Mouse (Mus musculus): ENCODE results near the gene Fbxw7. TPM values are rescaled to one million over a fixed set of nuclear protein-coding genes. Genes with fewer than 3 reads are reported as not detected.

The Fbxw7 gene
- polyA plus RNA-seq, 1 experiment = 34.4 TPM

- Histone ChIP-seq H3K27ac (ENCODE audit: insufficient read depth, low read length) (no peak overlapping the region), H3K9me3 (replicated peaks; ENCODE audit: control insufficient read depth, insufficient read depth, low read length, poor library complexity, severe bottlenecking) (no peaks in the 10 kb centered on the region), H3K36me3 (ENCODE audit: control insufficient read depth, insufficient read depth, low read length, poor library complexity, severe bottlenecking) (peaks cover 2% of the 10 kb centered on the region; the same call in 1 of the 2 replicates), H3K27me3 (ENCODE audit: control insufficient read depth, insufficient read depth, low read length, poor library complexity, severe bottlenecking) (no peaks in the 10 kb centered on the region), H3K4me1 (ENCODE audit: control insufficient read depth, insufficient read depth, low read length) (peaks cover 2% of the 10 kb centered on the region), H3K9ac (ENCODE audit: low read depth, poor library complexity, severe bottlenecking) (no peak overlapping the region), H3K4me3 (ENCODE audit: low read depth, low read length) (no peak overlapping the region)
- no peak for TF ChIP-seq EP300 (IDR thresholded peaks at IDR 0.05; ENCODE audit: insufficient read depth, low read depth, low read length)
- TF ChIP-seq CTCF (IDR thresholded peaks at IDR 0.05; ENCODE audit: low read depth, low read length) = no peak
- no peak for TF ChIP-seq POLR2A (IDR thresholded peaks at IDR 0.05; ENCODE audit: insufficient read depth, low read length)
These were observed 1.9 kb downstream of the Fbxw7 start for GRCm38 (mm10) chr3:84816951-84817350.

- no peaks in the 10 kb centered on the region for H3K9me3 ChIP-seq (replicated peaks; ENCODE audit: control insufficient read depth, insufficient read depth, low read length, poor library complexity, severe bottlenecking)
- TF ChIP-seq EP300 (IDR thresholded peaks at IDR 0.05; ENCODE audit: insufficient read depth, low read depth, low read length) (no peak), POLR2A (IDR thresholded peaks at IDR 0.05; ENCODE audit: insufficient read depth, low read length) (no peak), CTCF (IDR thresholded peaks at IDR 0.05; ENCODE audit: low read depth, low read length) (no peak)
- no peak overlapping the region for H3K27ac ChIP-seq (ENCODE audit: insufficient read depth, low read length)
- no peaks in the 10 kb centered on the region for H3K27me3 ChIP-seq (ENCODE audit: control insufficient read depth, insufficient read depth, low read length, poor library complexity, severe bottlenecking)
- H3K4me1 ChIP-seq (ENCODE audit: control insufficient read depth, insufficient read depth, low read length) = no peaks in the 10 kb centered on the region
- no peak overlapping the region for H3K4me3 ChIP-seq (ENCODE audit: low read depth, low read length)
- peaks cover 4% of the 10 kb centered on the region; the same call in 1 of the 2 replicates for H3K36me3 ChIP-seq (ENCODE audit: control insufficient read depth, insufficient read depth, low read length, poor library complexity, severe bottlenecking)
- H3K9ac ChIP-seq (ENCODE audit: low read depth, poor library complexity, severe bottlenecking) = no peak overlapping the region
These were observed 5.7 kb downstream of the Fbxw7 start for GRCm38 (mm10) chr3:84820654-84821201.

- H3K4me3 ChIP-seq (ENCODE audit: low read depth, low read length) = no peak overlapping the region
- H3K9me3 ChIP-seq (replicated peaks; ENCODE audit: control insufficient read depth, insufficient read depth, low read length, poor library complexity, severe bottlenecking) = no peaks in the 10 kb centered on the region
- H3K27ac ChIP-seq (ENCODE audit: insufficient read depth, low read length) = no peak overlapping the region
- H3K9ac ChIP-seq (ENCODE audit: low read depth, poor library complexity, severe bottlenecking) = no peak overlapping the region
- 0 out of 2 replicates have a peak, but pooled peaks cover 2% of the 10 kb centered on the region for H3K36me3 ChIP-seq (ENCODE audit: control insufficient read depth, insufficient read depth, low read length, poor library complexity, severe bottlenecking)
- H3K27me3 ChIP-seq (ENCODE audit: control insufficient read depth, insufficient read depth, low read length, poor library complexity, severe bottlenecking) = no peaks in the 10 kb centered on the region
- no peak for TF ChIP-seq CTCF (IDR thresholded peaks at IDR 0.05; ENCODE audit: low read depth, low read length)
- TF ChIP-seq EP300 (IDR thresholded peaks at IDR 0.05; ENCODE audit: insufficient read depth, low read depth, low read length) = no peak
- TF ChIP-seq POLR2A (IDR thresholded peaks at IDR 0.05; ENCODE audit: insufficient read depth, low read length) = no peak
- H3K4me1 ChIP-seq (ENCODE audit: control insufficient read depth, insufficient read depth, low read length) = no peaks in the 10 kb centered on the region
These were observed 10.9 kb downstream of the Fbxw7 start for GRCm38 (mm10) chr3:84825990-84826389.

GRCm38 (mm10) chr3:84826405-84826804, 11.3 kb downstream of the Fbxw7 start:
- Histone ChIP-seq H3K27ac (ENCODE audit: insufficient read depth, low read length) (peak overlapping the region; percentile 54; the same call in 1 of the 2 replicates), H3K36me3 (ENCODE audit: control insufficient read depth, insufficient read depth, low read length, poor library complexity, severe bottlenecking) (0 out of 2 replicates have a peak, but pooled peaks cover 2% of the 10 kb centered on the region), H3K9me3 (replicated peaks; ENCODE audit: control insufficient read depth, insufficient read depth, low read length, poor library complexity, severe bottlenecking) (no peaks in the 10 kb centered on the region), H3K27me3 (ENCODE audit: control insufficient read depth, insufficient read depth, low read length, poor library complexity, severe bottlenecking) (no peaks in the 10 kb centered on the region), H3K4me1 (ENCODE audit: control insufficient read depth, insufficient read depth, low read length) (no peaks in the 10 kb centered on the region), H3K4me3 (ENCODE audit: low read depth, low read length) (no peak overlapping the region), H3K9ac (ENCODE audit: low read depth, poor library complexity, severe bottlenecking) (no peak overlapping the region)
- no peak for TF ChIP-seq EP300 (IDR thresholded peaks at IDR 0.05; ENCODE audit: insufficient read depth, low read depth, low read length)
- TF ChIP-seq CTCF (IDR thresholded peaks at IDR 0.05; ENCODE audit: low read depth, low read length) = no peak
- no peak for TF ChIP-seq POLR2A (IDR thresholded peaks at IDR 0.05; ENCODE audit: insufficient read depth, low read length)

GRCm38 (mm10) chr3:84826938-84827337, 11.9 kb downstream of the Fbxw7 start:
- TF ChIP-seq EP300 (IDR thresholded peaks at IDR 0.05; ENCODE audit: insufficient read depth, low read depth, low read length) = peak; percentile 66; the same call in 1 of the 2 replicates
- no peak for TF ChIP-seq POLR2A (IDR thresholded peaks at IDR 0.05; ENCODE audit: insufficient read depth, low read length)

GRCm38 (mm10) chr3:84827617-84828016, 12.5 kb downstream of the Fbxw7 start:
- Histone ChIP-seq H3K27ac (ENCODE audit: insufficient read depth, low read length) (no peak overlapping the region), H3K4me1 (ENCODE audit: control insufficient read depth, insufficient read depth, low read length) (no peaks in the 10 kb centered on the region), H3K4me3 (ENCODE audit: low read depth, low read length) (no peak overlapping the region), H3K9ac (ENCODE audit: low read depth, poor library complexity, severe bottlenecking) (no peak overlapping the region), H3K27me3 (ENCODE audit: control insufficient read depth, insufficient read depth, low read length, poor library complexity, severe bottlenecking) (no peaks in the 10 kb centered on the region), H3K9me3 (replicated peaks; ENCODE audit: control insufficient read depth, insufficient read depth, low read length, poor library complexity, severe bottlenecking) (no peaks in the 10 kb centered on the region), H3K36me3 (ENCODE audit: control insufficient read depth, insufficient read depth, low read length, poor library complexity, severe bottlenecking) (0 out of 2 replicates have a peak, but pooled peaks cover 2% of the 10 kb centered on the region)
- TF ChIP-seq CTCF (IDR thresholded peaks at IDR 0.05; ENCODE audit: low read depth, low read length) (no peak), POLR2A (IDR thresholded peaks at IDR 0.05; ENCODE audit: insufficient read depth, low read length) (no peak)

More at GRCm38 (mm10) chr3:84826938-84827337, 11.9 kb downstream of the Fbxw7 start:
- no peaks in the 10 kb centered on the region for H3K27me3 ChIP-seq (ENCODE audit: control insufficient read depth, insufficient read depth, low read length, poor library complexity, severe bottlenecking)
- H3K36me3 ChIP-seq (ENCODE audit: control insufficient read depth, insufficient read depth, low read length, poor library complexity, severe bottlenecking) = 0 out of 2 replicates have a peak, but pooled peaks cover 2% of the 10 kb centered on the region
- no peak overlapping the region for H3K9ac ChIP-seq (ENCODE audit: low read depth, poor library complexity, severe bottlenecking)
- H3K9me3 ChIP-seq (replicated peaks; ENCODE audit: control insufficient read depth, insufficient read depth, low read length, poor library complexity, severe bottlenecking) = no peaks in the 10 kb centered on the region
- H3K4me3 ChIP-seq (ENCODE audit: low read depth, low read length) = no peak overlapping the region
- H3K4me1 ChIP-seq (ENCODE audit: control insufficient read depth, insufficient read depth, low read length) = no peaks in the 10 kb centered on the region
- H3K27ac ChIP-seq (ENCODE audit: insufficient read depth, low read length) = peak overlapping the region; percentile 54; the same call in 1 of the 2 replicates
